Mouse (Mus musculus): ENCODE results near the gene Ulk4.

DNA sequence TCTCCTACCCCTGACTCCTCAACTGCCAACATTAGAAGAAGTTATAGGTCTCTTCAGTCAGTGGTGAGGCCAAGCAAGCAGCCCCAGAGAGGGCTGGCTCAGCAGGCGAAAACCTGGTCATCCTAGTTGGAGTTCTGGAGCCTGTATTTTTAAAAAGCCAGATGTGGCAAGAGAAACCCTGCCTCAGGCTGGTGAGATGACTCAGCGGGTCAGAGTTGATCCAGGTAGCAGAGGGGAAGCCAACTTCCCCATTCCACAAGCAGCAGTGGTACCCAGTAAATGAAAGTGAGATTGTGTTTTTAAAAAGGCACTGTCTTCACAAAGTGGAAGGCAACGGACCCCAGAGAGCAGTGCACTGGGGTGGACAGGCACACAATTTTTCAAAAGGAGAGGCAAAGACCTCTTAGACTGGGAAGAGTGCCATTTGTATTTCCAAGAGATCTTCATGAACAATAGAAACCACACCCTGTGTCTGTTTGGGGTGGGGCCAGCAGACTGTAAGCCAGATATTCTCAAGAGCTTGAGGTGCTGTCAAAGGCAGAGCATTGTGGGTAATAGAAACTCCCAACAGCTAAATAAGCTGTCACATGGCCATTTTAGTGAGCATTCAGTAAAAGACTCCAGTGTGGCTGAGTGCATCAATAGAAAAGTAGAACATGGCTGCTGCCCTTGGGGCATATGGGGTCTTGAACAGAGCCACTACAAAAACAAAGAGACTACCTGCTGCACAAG, 314.9 kb downstream of the Ulk4 start:
- no peak for TF ChIP-seq CTCF (conservative IDR thresholded peaks at IDR 0.05; ENCODE audit: low read length)
- TF ChIP-seq POU5F1 (IDR thresholded peaks at IDR 0.05; ENCODE audit: borderline replicate concordance, low read length), result no peak
- no peak for TF ChIP-seq NANOG (IDR thresholded peaks at IDR 0.05; ENCODE audit: borderline replicate concordance, low read length)

Data from E14TG2a.4 (cell line).